In the genomic region with DNA sequence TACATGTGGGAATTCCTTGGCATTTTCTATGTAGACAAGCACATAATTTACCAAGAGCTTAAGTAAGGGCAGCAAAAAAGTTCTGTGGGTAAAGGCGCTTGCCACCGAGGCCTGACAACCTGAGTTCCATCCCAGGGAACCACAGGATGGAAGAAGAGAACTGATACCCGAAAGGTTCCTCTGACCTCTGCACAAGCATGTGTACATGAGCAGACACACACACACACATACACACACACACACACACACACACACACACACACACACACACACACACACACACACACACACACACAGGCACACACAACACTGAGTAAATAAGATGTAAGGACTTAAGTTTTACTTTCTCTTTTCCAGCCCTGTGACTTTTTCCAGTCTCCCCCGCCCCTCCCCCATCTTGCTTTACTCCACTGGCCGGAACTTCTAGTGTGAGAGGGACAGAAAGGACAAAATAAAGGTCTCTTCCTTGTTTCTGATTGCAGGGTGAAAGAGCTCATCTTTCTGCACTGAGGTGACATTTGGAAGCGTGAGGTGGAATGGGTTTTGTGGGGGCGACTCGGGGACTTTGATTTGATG, we compare ENCODE assay signal across 12 mouse cellular contexts. TPM values are rescaled to one million over a fixed set of nuclear protein-coding genes. Genes with fewer than 3 reads are reported as not detected.
A peak's percentile ranks its signal among the peaks of the same experiment; 100 is the strongest.
DNase-seq lines count a peak whose midpoint lies in the region; ATAC-seq and TF ChIP-seq lines count a peak whose summit lies in the region.
"Had no signal": no experiment of that assay in that cellular context is flagged by ENCODE, and none has a peak within 500 bp of the region (broad histone marks: within the 10 kb centered on the region; RNA-seq: fewer than 3 reads in every experiment).

No protein-coding gene starts in this region.

- no peaks in the 10 kb centered on the region for H3K36me3 ChIP-seq in hindbrain, postnatal 0 days (ENCODE audit: insufficient read depth, low read length)
- no peaks in the 10 kb centered on the region for H3K36me3 ChIP-seq in hindbrain, embryonic 14.5 days (replicated peaks; ENCODE audit: control insufficient read depth, insufficient read depth)
- no peaks in the 10 kb centered on the region for H3K36me3 ChIP-seq in neural tube, embryonic 15.5 days
- no peaks in the 10 kb centered on the region for H3K36me3 ChIP-seq in splenic B cell, adult 2 months (ENCODE audit: control insufficient read depth, insufficient read depth, low read length, poor library complexity, severe bottlenecking)
- H3K36me3 ChIP-seq: midbrain, embryonic 13.5 days had no signal

- no peaks in the 10 kb centered on the region for H3K27me3 ChIP-seq in hindbrain, postnatal 0 days (ENCODE audit: insufficient read depth, low read length)
- H3K27me3 ChIP-seq in hindbrain, embryonic 14.5 days (ENCODE audit: control insufficient read depth, insufficient read depth, low read length), result no peaks in the 10 kb centered on the region
- no peaks in the 10 kb centered on the region for H3K27me3 ChIP-seq in neural tube, embryonic 15.5 days (replicated peaks)
- no peaks in the 10 kb centered on the region for H3K27me3 ChIP-seq in splenic B cell, adult 2 months (ENCODE audit: control insufficient read depth, insufficient read depth, low read length, poor library complexity, severe bottlenecking)
- H3K27me3 ChIP-seq: midbrain, embryonic 13.5 days; Patski had no signal

- H3K9me3 ChIP-seq in hindbrain, postnatal 0 days (ENCODE audit: low read length), result no peaks in the 10 kb centered on the region
- no peaks in the 10 kb centered on the region for H3K9me3 ChIP-seq in hindbrain, embryonic 14.5 days (ENCODE audit: control insufficient read depth, low read length)
- H3K9me3 ChIP-seq in neural tube, embryonic 15.5 days (replicated peaks), result no peaks in the 10 kb centered on the region
- H3K9me3 ChIP-seq: midbrain, embryonic 13.5 days had no signal

- peaks cover 11% of the 10 kb centered on the region; the same call in 1 of the 2 replicates for H3K4me1 ChIP-seq in hindbrain, postnatal 0 days (ENCODE audit: insufficient read depth, low read length)
- peaks cover 7% of the 10 kb centered on the region for H3K4me1 ChIP-seq in hindbrain, embryonic 14.5 days (replicated peaks; ENCODE audit: control insufficient read depth, insufficient read depth, low read length)
- peaks cover 22% of the 10 kb centered on the region for H3K4me1 ChIP-seq in neural tube, embryonic 15.5 days

- H3K4me2 ChIP-seq in hindbrain, postnatal 0 days (ENCODE audit: low read depth, low read length), result no peak overlapping the region
- no peak overlapping the region for H3K4me2 ChIP-seq in hindbrain, embryonic 14.5 days (replicated peaks)
- no peak overlapping the region for H3K4me2 ChIP-seq in neural tube, embryonic 15.5 days
- H3K4me2 ChIP-seq: midbrain, embryonic 13.5 days had no signal

- peak overlapping the region; percentile 17; the same call in 1 of the 2 replicates for H3K27ac ChIP-seq in hindbrain, postnatal 0 days
- no peak overlapping the region for H3K27ac ChIP-seq in hindbrain, embryonic 14.5 days
- H3K27ac ChIP-seq in neural tube, embryonic 15.5 days (replicated peaks), result peak overlapping the region; percentile 1; the same call in 1 of the 2 replicates

- no peak for TF ChIP-seq CTCF in hindbrain, postnatal 0 days (IDR thresholded peaks at IDR 0.05; ENCODE audit: low read depth)

- ATAC-seq in hindbrain, postnatal 0 days, result no peak
- no peak for ATAC-seq in hindbrain, embryonic 14.5 days (ENCODE audit: low FRiP score)
- no peak for ATAC-seq in neural tube, embryonic 15.5 days (ENCODE audit: low FRiP score)
- ATAC-seq in activated CD4-positive, CD25-positive, alpha-beta regulatory T cell, adult 4 months, result no peak
- ATAC-seq: midbrain, embryonic 13.5 days; Patski had no signal

- H3K9ac ChIP-seq in hindbrain, postnatal 0 days (replicated peaks; ENCODE audit: low read length), result no peak overlapping the region
- no peak overlapping the region for H3K9ac ChIP-seq in hindbrain, embryonic 14.5 days
- no peak overlapping the region for H3K9ac ChIP-seq in neural tube, embryonic 15.5 days (replicated peaks)
- H3K9ac ChIP-seq: midbrain, embryonic 13.5 days had no signal

- H3K4me3 ChIP-seq in hindbrain, postnatal 0 days (ENCODE audit: low read length), result no peak overlapping the region
- no peak overlapping the region for H3K4me3 ChIP-seq in hindbrain, embryonic 14.5 days (replicated peaks; ENCODE audit: low read length)
- H3K4me3 ChIP-seq in neural tube, embryonic 15.5 days (replicated peaks), result no peak overlapping the region
- H3K4me3 ChIP-seq: midbrain, embryonic 13.5 days had no signal

- 65% methylated on average over 8 of the region's 8 CpGs for WGBS in hindbrain, postnatal 0 days
- 68% methylated on average over 8 of the region's 8 CpGs for WGBS in hindbrain, embryonic 14.5 days
- 76% methylated on average over 8 of the region's 8 CpGs for WGBS in neural tube, embryonic 15.5 days

- DNase-seq in adrenal gland, postnatal 14 days, result peak; percentile 71
- no peak for DNase-seq in adrenal gland, postnatal 25 days
- no peak for DNase-seq in hindbrain, postnatal 0 days (ENCODE audit: low spot score)
- DNase-seq in hindbrain, embryonic 14.5 days (ENCODE audit: low spot score), result no peak
- DNase-seq in neural tube, embryonic 10.5 days (ENCODE audit: extremely low spot score, low spot score), result no peak
- DNase-seq in splenic B cell, adult 2 months (ENCODE audit: low read depth, low spot score), result peak; percentile 24
- DNase-seq: cerebellum, adult 11-12 months; right cerebral cortex, postnatal 25 days had no signal

RNA-seq across cellular contexts. Expression of a gene that starts 32.2 kb away (rescaled TPM):
- 16.5 and 19.0 TPM in 2 replicates for total RNA-seq in adrenal gland, postnatal 14 days (2021)
- 4.6 and 6.1 TPM in 2 replicates for total RNA-seq in adrenal gland, postnatal 25 days (2021)
- 15.3 and 22.4 TPM in 2 replicates for total RNA-seq in hindbrain, postnatal 0 days (2014; rRNA removed)
- polyA plus RNA-seq in hindbrain, postnatal 0 days (2015; fragmentation: Nextera tagmentation; extraction: Ambion mirVana), result 16.6 and 17.5 TPM in 2 replicates
- polyA plus RNA-seq in hindbrain, embryonic 14.5 days (2014; fragmentation: Nextera tagmentation; extraction: Ambion mirVana), result 8.3 and 10.2 TPM in 2 replicates
- polyA plus RNA-seq in neural tube, embryonic 15.5 days (2015; fragmentation: Nextera tagmentation; extraction: Ambion mirVana), result 12.0 and 14.6 TPM in 2 replicates
- polyA plus RNA-seq in activated CD4-positive, CD25-positive, alpha-beta regulatory T cell, adult 4 months (2017; shearing (Covaris generic)), result 1 to 10 TPM in 1 of 2 experiments, under 1 TPM in 1; 0.54 to 1.1 TPM

Comparison
In these comparisons a context has a peak if more than half of its experiments do, and no peak if none do; other contexts are left out.
1. DNase-seq: peak in adrenal gland, postnatal 14 days (single experiment) and splenic B cell, adult 2 months (single experiment); none in adrenal gland, postnatal 25 days (single experiment), hindbrain, postnatal 0 days (single experiment), hindbrain, embryonic 14.5 days (single experiment) and neural tube, embryonic 10.5 days (single experiment).